Mouse (Mus musculus) lung, adult 2 months (tissue): ENCODE measurements around the gene Crhr1.

Experiments used
- CTCF ChIP-seq: fragments of 200-500 bp; IDR thresholded peaks from 2 replicates; pipeline ENCODE4 v1.5.1; 2011; ENCODE audit warnings: mild to moderate bottlenecking, low read length, control low read depth; ENCODE audit not compliant: insufficient read depth
- POLR2A ChIP-seq: fragments of 200-500 bp; IDR thresholded peaks from 2 replicates; pipeline ENCODE4 v1.6.1; 2011; ENCODE audit warnings: low read depth, mild to moderate bottlenecking, control low read depth, low read length, borderline replicate concordance; ENCODE audit errors: extremely low read depth

- TF ChIP-seq CTCF, result no peak
- TF ChIP-seq POLR2A, result no peak
Observed at GRCm38 (mm10) chr11:104113699-104114098, 19.0 kb upstream of the Crhr1 start.
